Mouse (Mus musculus): Measurements from ENCODE around the gene Snx14. TPM values are rescaled to one million over a fixed set of nuclear protein-coding genes. Genes with fewer than 3 reads are reported as not detected.

Snx14 gene
- total and polyA plus RNA-seq, 3 experiments, result 11.1 to 83.1 (median 16.9) TPM

GRCm38 (mm10) chr9:88353459-88353858 lies 85.3 kb downstream of the Snx14 start:
- no peak overlapping the region for H3K9ac ChIP-seq (ENCODE audit: control insufficient read depth, low read depth, low read length, poor library complexity, severe bottlenecking)
- no peak overlapping the region for H3K27ac ChIP-seq (ENCODE audit: control insufficient read depth, low read depth, low read length)
- DNase-seq (ENCODE audit: low read depth, low spot score), result no peak
- no peaks in the 10 kb centered on the region for H3K79me2 ChIP-seq (ENCODE audit: control insufficient read depth, insufficient read depth, low read length, poor library complexity)
- H3K27me3 ChIP-seq (ENCODE audit: control insufficient read depth in 1 of 2, insufficient read depth in 2 of 2, low read length in 2 of 2), result no peaks in the 10 kb centered on the region
- no peak overlapping the region for H3K4me3 ChIP-seq (ENCODE audit: control insufficient read depth in 1 of 2, insufficient read depth in 1 of 2, low read depth in 2 of 2, low read length in 2 of 2)
- H3K9me3 ChIP-seq (replicated peaks; ENCODE audit: insufficient read depth, low read length), result no peaks in the 10 kb centered on the region
- H3K36me3 ChIP-seq (ENCODE audit: control insufficient read depth in 1 of 2, insufficient read depth in 2 of 2, low read length in 2 of 2), result no peaks in the 10 kb centered on the region
- TF ChIP-seq CHD2 (IDR thresholded peaks at IDR 0.05; ENCODE audit: low read length) (no peak), RAD21 (IDR thresholded peaks at IDR 0.05; ENCODE audit: low read depth, low read length) (no peak), TBP (IDR thresholded peaks at IDR 0.05; ENCODE audit: low read depth, low read length) (no peak), HCFC1 (IDR thresholded peaks at IDR 0.05; ENCODE audit: low read depth, low read length) (no peak), RCOR1 (IDR thresholded peaks at IDR 0.05; ENCODE audit: low read depth, low read length) (no peak), ZKSCAN1 (IDR thresholded peaks at IDR 0.05; ENCODE audit: low read depth, low read length) (no peak), ELF1 (IDR thresholded peaks at IDR 0.05; ENCODE audit: low read depth, low read length) (no peak), ETS1 (IDR thresholded peaks at IDR 0.05; ENCODE audit: low read depth, low read length) (no peak), UBTF (IDR thresholded peaks at IDR 0.05; ENCODE audit: borderline replicate concordance, insufficient read depth, low read depth, low read length) (no peak), TAL1 (IDR thresholded peaks at IDR 0.05; ENCODE audit: low read length) (no peak), E2F4 (IDR thresholded peaks at IDR 0.05; ENCODE audit: borderline replicate concordance, low read depth, low read length) (no peak), ZC3H11A (IDR thresholded peaks at IDR 0.05; ENCODE audit: low read depth, low read length) (no peak), SMC3 (IDR thresholded peaks at IDR 0.05; ENCODE audit: low read depth, low read length) (no peak), POLR2AphosphoS5 (IDR thresholded peaks at IDR 0.05; ENCODE audit: borderline replicate concordance, low read depth, low read length) (no peak), MAX (IDR thresholded peaks at IDR 0.05; ENCODE audit: low read length) (no peak)
- H3K4me1 ChIP-seq (ENCODE audit: control insufficient read depth in 1 of 2, insufficient read depth in 2 of 2, low read length in 2 of 2), result peaks cover 0 to 2% of the 10 kb centered on the region in 2 experiments; a peak in 1 of 4 replicates

- no peak for TF ChIP-seq MYC (IDR thresholded peaks at IDR 0.05; ENCODE audit: low read depth, low read length)
- no peak for TF ChIP-seq POLR2AphosphoS5 (IDR thresholded peaks at IDR 0.05; ENCODE audit: borderline replicate concordance, low read depth, low read length)
- TF ChIP-seq ZMIZ1 (IDR thresholded peaks at IDR 0.05; ENCODE audit: low read depth, low read length), result no peak
- no peak for TF ChIP-seq GATA1 (IDR thresholded peaks at IDR 0.05; ENCODE audit: low read depth, low read length)
- no peak for TF ChIP-seq ETS1 (IDR thresholded peaks at IDR 0.05; ENCODE audit: low read depth, low read length)
- TF ChIP-seq TAL1 (IDR thresholded peaks at IDR 0.05; ENCODE audit: low read length), result no peak
- no peak for TF ChIP-seq UBTF (IDR thresholded peaks at IDR 0.05; ENCODE audit: borderline replicate concordance, insufficient read depth, low read depth, low read length)
- Histone ChIP-seq H3K4me1 (ENCODE audit: control insufficient read depth in 1 of 2, insufficient read depth in 2 of 2, low read length in 2 of 2) (peaks cover 0 to 2% of the 10 kb centered on the region in 2 experiments; a peak in 1 of 4 replicates), H3K9ac (ENCODE audit: control insufficient read depth, low read depth, low read length, poor library complexity, severe bottlenecking) (no peak overlapping the region), H3K27ac (ENCODE audit: control insufficient read depth, low read depth, low read length) (no peak overlapping the region), H3K79me2 (ENCODE audit: control insufficient read depth, insufficient read depth, low read length, poor library complexity) (no peaks in the 10 kb centered on the region), H3K36me3 (ENCODE audit: control insufficient read depth in 1 of 2, insufficient read depth in 2 of 2, low read length in 2 of 2) (no peaks in the 10 kb centered on the region), H3K9me3 (replicated peaks; ENCODE audit: insufficient read depth, low read length) (no peaks in the 10 kb centered on the region), H3K4me3 (ENCODE audit: control insufficient read depth in 1 of 2, insufficient read depth in 1 of 2, low read depth in 2 of 2, low read length in 2 of 2) (no peak overlapping the region), H3K27me3 (ENCODE audit: control insufficient read depth in 1 of 2, insufficient read depth in 2 of 2, low read length in 2 of 2) (no peaks in the 10 kb centered on the region)
- DNase-seq (ENCODE audit: low read depth, low spot score), result no peak
These were observed 86.0 kb downstream of the Snx14 start for GRCm38 (mm10) chr9:88352741-88353140.
